Mouse (Mus musculus) heart, postnatal 0 days (tissue): ENCODE data around the gene Tbxas1. TPM values are rescaled to one million over a fixed set of nuclear protein-coding genes. Genes with fewer than 3 reads are reported as not detected.

Experiments used
- ATAC-seq: fragments of 200-750 bp; cut with Nextera tagmentation; 2 replicates; pipeline ENCODE4 v1.8.0; 2017; ENCODE audit warnings: low read depth, moderate number of reproducible peaks, moderate library complexity; ENCODE audit not compliant: insufficient read depth
- DNase-seq: peaks from one replicate; pipeline ENCODE4 v3.0.0-alpha.2; 2016; ENCODE audit warnings: low spot score
- H3K27ac ChIP-seq: fragments of 300-500 bp; sonication (generic); 2 replicates; pipeline ENCODE4 v1.5.1; 2014; ENCODE audit warnings: low read depth, mild to moderate bottlenecking
- H3K27me3 ChIP-seq: fragments of 300-500 bp; sonication (generic); 2 replicates; pipeline ENCODE4 v1.6.1; 2014; ENCODE audit warnings: low read length, mixed read lengths; ENCODE audit not compliant: control insufficient read depth, insufficient read depth
- H3K36me3 ChIP-seq: fragments of 300-500 bp; sonication (generic); replicated peaks from 2 replicates; pipeline ENCODE4 v1.6.1; 2014; ENCODE audit warnings: low read length, mixed read lengths; ENCODE audit not compliant: control insufficient read depth, insufficient read depth
- H3K4me1 ChIP-seq: fragments of 300-500 bp; sonication (generic); 2 replicates; pipeline ENCODE4 v1.6.1; 2014; ENCODE audit warnings: antibody characterized with exemption; ENCODE audit not compliant: control insufficient read depth, insufficient read depth
- H3K4me2 ChIP-seq: fragments of 300-500 bp; sonication (generic); 2 replicates; pipeline ENCODE4 v1.6.1; 2014; ENCODE audit warnings: low read depth, mild to moderate bottlenecking, low read length, moderate library complexity
- H3K4me3 ChIP-seq: fragments of 300-500 bp; sonication (generic); 2 replicates; pipeline ENCODE4 v1.5.1; 2014; ENCODE audit warnings: low read depth, low read length
- H3K9ac ChIP-seq: fragments of 300-500 bp; sonication (generic); replicated peaks from 2 replicates; pipeline ENCODE4 v1.6.1; 2014; ENCODE audit warnings: low read depth, low read length, mixed read lengths
- H3K9me3 ChIP-seq: fragments of 300-500 bp; sonication (generic); replicated peaks from 2 replicates; pipeline ENCODE4 v1.6.1; 2016; ENCODE audit warnings: low read length; ENCODE audit not compliant: control insufficient read depth
- CTCF ChIP-seq: IDR thresholded peaks from 2 replicates; pipeline ENCODE4 v1.5.1; 2016; ENCODE audit warnings: antibody characterized with exemption, control low read depth, low read depth
- EP300 ChIP-seq: IDR thresholded peaks from 2 replicates; pipeline ENCODE4 v1.6.1; 2016; ENCODE audit warnings: antibody characterized with exemption, low read depth
- WGBS: fragments of 180-500 bp; shearing (Covaris S2); extraction: QIAGEN DNeasy Blood & Tissue Kit; methylation state at CpG from one replicate; pipeline ENCODE4 v1.1.7; 2014; 5-methylcytosine and 5-hydroxymethylcytosine counted together
- polyA plus RNA-seq: library from polyadenylated mRNA; unstranded; fragments of >200 nt; fragmentation: Nextera tagmentation; extraction: Ambion mirVana; gene quantifications from 2 replicates; pipeline ENCODE4 v1.2.1, GENCODE M21; 2015
- total RNA-seq: library from RNA; depleted of rRNA; stranded (reverse); fragments of >200 nt; gene quantifications from 2 replicates; pipeline ENCODE4 v1.2.3, GENCODE M21; 2014; ENCODE audit warnings: low replicate concordance

The Tbxas1 gene
- total and polyA plus RNA-seq, 2 experiments from 2014 or later: 0.64 to 1.6 TPM

- Histone ChIP-seq H3K9me3 (no peaks in the 10 kb centered on the region), H3K36me3 (no peaks in the 10 kb centered on the region; the same call in 1 of the 2 replicates), H3K9ac (no peak overlapping the region), H3K4me1 (peaks cover 10% of the 10 kb centered on the region), H3K27me3 (no peaks in the 10 kb centered on the region), H3K4me3 (no peak overlapping the region), H3K4me2 (no peak overlapping the region), H3K27ac (no peak overlapping the region)
- no peak for TF ChIP-seq CTCF
- TF ChIP-seq EP300: no peak
- WGBS: 60% methylated on average over 1 of the region's 1 CpGs
- ATAC-seq (no peak), DNase-seq (no peak)
Observed at GRCm38 (mm10) chr6:38867291-38867690, 7.9 kb upstream of the Tbxas1 start.

DNA sequence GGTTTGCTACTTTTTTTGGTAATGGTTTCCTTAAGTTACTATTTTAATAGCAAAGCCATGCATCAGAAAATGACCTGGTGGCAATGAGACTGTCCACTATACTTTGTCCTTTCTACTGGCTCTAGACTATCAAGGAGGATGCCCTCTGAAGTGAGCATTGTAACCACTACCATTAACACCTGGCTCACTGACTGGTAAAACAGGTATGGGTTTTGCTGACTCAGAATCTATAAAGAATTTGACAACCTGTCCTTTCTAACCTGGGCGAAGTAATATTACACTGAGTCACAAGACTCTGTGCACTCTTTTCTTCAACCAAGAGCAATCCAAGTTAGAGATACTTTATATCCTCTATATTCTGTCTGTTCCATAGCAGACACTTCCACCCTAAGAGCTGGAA, 6.2 kb upstream of the Tbxas1 start:
- Histone ChIP-seq H3K4me2 (no peak overlapping the region), H3K4me3 (no peak overlapping the region), H3K27me3 (no peaks in the 10 kb centered on the region), H3K27ac (no peak overlapping the region), H3K9ac (no peak overlapping the region), H3K9me3 (no peaks in the 10 kb centered on the region), H3K4me1 (peaks cover 10% of the 10 kb centered on the region), H3K36me3 (no peaks in the 10 kb centered on the region; the same call in 1 of the 2 replicates)
- 92% methylated on average over 1 of the region's 1 CpGs for WGBS
- no peak for DNase-seq
- ATAC-seq: no peak
- TF ChIP-seq EP300 (no peak), CTCF (no peak)

- Histone ChIP-seq H3K9ac (no peak overlapping the region), H3K4me2 (no peak overlapping the region), H3K27ac (no peak overlapping the region), H3K9me3 (no peaks in the 10 kb centered on the region), H3K4me1 (peaks cover 8% of the 10 kb centered on the region), H3K4me3 (no peak overlapping the region), H3K27me3 (no peaks in the 10 kb centered on the region), H3K36me3 (no peaks in the 10 kb centered on the region; the same call in 1 of the 2 replicates)
- 68% methylated on average over 2 of the region's 2 CpGs for WGBS
- no peak for ATAC-seq
- no peak for TF ChIP-seq CTCF
- TF ChIP-seq EP300: no peak
- DNase-seq: no peak
Observed at GRCm38 (mm10) chr6:38870070-38870469, 5.1 kb upstream of the Tbxas1 start.

DNA sequence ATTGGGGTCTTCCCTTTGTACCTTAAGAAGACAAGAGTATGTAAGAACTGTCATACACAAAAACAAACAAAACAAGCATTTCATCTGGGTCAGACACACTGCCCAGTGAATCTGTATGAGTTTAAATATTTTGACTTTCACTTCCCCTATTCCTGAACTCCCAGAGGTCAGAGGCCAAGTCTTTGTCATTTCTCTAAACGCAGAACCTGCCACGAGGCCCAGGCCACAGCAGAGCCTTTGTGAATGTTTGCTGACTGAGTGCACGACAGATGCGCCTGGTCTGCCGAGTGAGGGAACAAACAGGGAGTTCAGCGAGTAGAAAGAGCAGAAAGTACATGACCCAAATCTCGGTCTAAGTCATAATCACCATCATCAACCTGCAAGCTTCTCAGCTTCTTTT, 4.2 kb upstream of the Tbxas1 start:
- Histone ChIP-seq H3K4me2 (no peak overlapping the region), H3K9me3 (no peaks in the 10 kb centered on the region), H3K9ac (no peak overlapping the region), H3K4me3 (no peak overlapping the region), H3K36me3 (no peaks in the 10 kb centered on the region; the same call in 1 of the 2 replicates), H3K27ac (no peak overlapping the region), H3K4me1 (peaks cover 6% of the 10 kb centered on the region), H3K27me3 (no peaks in the 10 kb centered on the region)
- DNase-seq (no peak), ATAC-seq (no peak)
- no peak for TF ChIP-seq EP300
- TF ChIP-seq CTCF: no peak
- WGBS: 64% methylated on average over 7 of the region's 7 CpGs

- Histone ChIP-seq H3K27me3 (no peaks in the 10 kb centered on the region), H3K27ac (no peak overlapping the region), H3K9ac (no peak overlapping the region), H3K4me3 (no peak overlapping the region), H3K9me3 (no peaks in the 10 kb centered on the region), H3K4me1 (peaks cover 5% of the 10 kb centered on the region; the same call in 1 of the 2 replicates), H3K36me3 (no peaks in the 10 kb centered on the region; the same call in 1 of the 2 replicates), H3K4me2 (no peak overlapping the region)
- ATAC-seq (no peak), DNase-seq (no peak)
- TF ChIP-seq EP300 (no peak), CTCF (no peak; the same call in 1 of the 2 replicates)
- 73% methylated on average over 1 of the region's 1 CpGs for WGBS
Observed at GRCm38 (mm10) chr6:38873316-38873715, 1.9 kb upstream of the Tbxas1 start.

DNA sequence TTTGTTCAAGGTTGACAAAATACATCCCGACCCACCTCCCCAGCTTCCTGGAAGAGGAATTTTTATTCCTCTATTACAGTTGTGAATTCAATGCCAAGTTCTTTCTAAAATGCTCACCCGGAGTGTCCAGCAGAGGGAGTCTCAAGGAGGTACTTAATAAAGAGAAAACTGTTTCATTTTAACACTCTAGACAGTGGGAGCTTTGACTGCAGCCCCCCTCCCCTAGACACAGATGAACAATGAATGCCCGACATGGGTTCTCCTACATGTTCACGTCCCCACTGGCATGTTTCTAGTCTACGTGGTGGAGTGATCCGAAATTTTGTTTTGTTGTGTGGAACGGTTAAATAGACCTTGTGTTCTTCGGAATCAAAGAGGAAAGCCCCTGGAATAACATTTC, 1.2 kb upstream of the Tbxas1 start:
- TF ChIP-seq CTCF (peak; percentile 61), EP300 (no peak)
- Histone ChIP-seq H3K9ac (peak overlapping the region; percentile 99; the same call in 1 of the 2 replicates), H3K4me2 (peak overlapping the region; percentile 88), H3K4me3 (peak overlapping the region; percentile 100), H3K27me3 (no peaks in the 10 kb centered on the region), H3K9me3 (no peaks in the 10 kb centered on the region), H3K36me3 (no peaks in the 10 kb centered on the region; the same call in 1 of the 2 replicates), H3K4me1 (peaks cover 5% of the 10 kb centered on the region; the same call in 1 of the 2 replicates), H3K27ac (no peak overlapping the region)
- DNase-seq (peak; percentile 76), ATAC-seq (no peak)
- WGBS: 10% methylated on average over 8 of the region's 8 CpGs
